Mouse (Mus musculus): ENCODE measurements around the gene Ptpa. TPM values are rescaled to one million over a fixed set of nuclear protein-coding genes. Genes with fewer than 3 reads are reported as not detected.

The Ptpa gene
- total RNA-seq, 2 experiments from 2014 or later = 144 to 145 TPM

GRCm38 (mm10) chr2:30448371-30448770 lies 32.5 kb downstream of the Ptpa start:
- intact Hi-C loops (cut with DNase I) = no loop called here
- DNase-seq (ENCODE audit: extremely low spot score in 1 of 2, low spot score in 2 of 2) = no peak

GRCm38 (mm10) chr2:30450530-30450929 lies 34.7 kb downstream of the Ptpa start:
- intact Hi-C loops (cut with DNase I) = no loop called here
- no peak for DNase-seq (ENCODE audit: extremely low spot score in 1 of 2, low spot score in 2 of 2)

GRCm38 (mm10) chr2:30451525-30451924 lies 35.7 kb downstream of the Ptpa start:
- intact Hi-C loops (cut with DNase I) = no loop called here
- no peak for DNase-seq (ENCODE audit: extremely low spot score in 1 of 2, low spot score in 2 of 2)

DNA sequence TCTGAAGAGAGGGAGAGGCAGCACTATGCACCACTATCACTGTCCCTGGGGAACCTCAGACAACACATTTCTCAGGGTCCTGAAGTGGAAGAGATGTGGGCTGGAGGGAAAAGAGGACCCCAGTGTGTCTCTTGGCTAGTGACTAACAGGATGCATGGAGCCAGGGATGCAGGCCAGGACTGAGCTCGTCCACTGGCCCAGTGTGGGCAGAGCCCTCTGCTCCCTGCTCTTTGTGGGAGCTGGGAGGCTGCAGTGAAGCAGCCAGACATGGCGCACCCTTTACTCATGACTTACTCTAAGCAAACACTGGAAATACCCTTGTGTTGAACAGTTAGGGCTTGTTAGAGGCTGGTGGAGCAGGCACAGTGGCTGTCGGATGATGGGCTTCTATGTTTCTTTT lies 37.7 kb downstream of the Ptpa start:
- intact Hi-C loops (cut with DNase I) = no loop called here
- DNase-seq (ENCODE audit: extremely low spot score in 1 of 2, low spot score in 2 of 2) = no peak

GRCm38 (mm10) chr2:30454587-30454986 lies 38.7 kb downstream of the Ptpa start:
- intact Hi-C loops (cut with DNase I) = no loop called here
- no peak for DNase-seq (ENCODE audit: extremely low spot score in 1 of 2, low spot score in 2 of 2)

DNA sequence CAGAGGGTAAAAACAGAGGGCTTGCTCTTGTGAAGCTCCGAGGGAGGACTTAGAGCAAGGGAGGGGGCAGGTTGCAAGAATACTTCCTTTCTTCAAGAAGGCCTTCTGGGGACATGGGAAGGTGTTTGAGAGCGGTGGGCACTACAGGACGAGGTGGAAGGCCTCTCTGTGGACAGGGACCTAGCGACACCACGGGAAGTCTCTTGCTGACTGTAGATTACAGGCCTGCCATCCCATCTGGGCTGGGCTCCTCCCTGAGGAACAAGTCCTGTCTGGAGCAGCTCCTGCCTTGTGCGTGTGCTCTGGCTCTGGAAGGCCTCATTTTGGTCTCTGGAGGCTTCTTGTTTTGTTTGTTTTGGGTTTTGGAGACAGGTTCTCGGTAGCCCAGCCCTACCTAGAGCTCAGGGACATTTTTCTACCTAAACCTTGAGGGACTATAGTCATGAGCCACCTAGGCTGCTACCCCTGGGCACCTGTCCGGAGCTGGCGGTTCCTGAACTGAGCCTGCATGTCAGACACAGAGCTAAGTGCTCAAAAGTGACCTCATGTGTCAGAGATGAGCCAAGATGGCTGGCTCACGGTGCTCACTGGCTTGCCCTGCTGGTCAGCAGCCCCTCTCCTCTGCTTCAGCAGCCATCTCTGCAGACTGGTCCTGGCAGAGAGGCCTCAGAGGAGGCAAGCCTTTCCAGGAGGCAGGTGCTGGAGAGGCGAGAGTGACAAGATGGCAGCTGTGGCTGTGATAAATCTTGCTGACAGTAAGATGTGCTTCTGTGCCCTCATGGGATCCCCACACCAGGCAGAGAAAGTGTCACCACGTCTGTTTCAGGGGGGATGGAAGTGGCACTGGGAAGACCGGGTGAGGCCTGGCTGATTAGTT lies 40.5 kb downstream of the Ptpa start:
- intact Hi-C loops (cut with DNase I) = no loop called here

GRCm38 (mm10) chr2:30458349-30458748 lies 42.5 kb downstream of the Ptpa start:
- intact Hi-C loops (cut with DNase I) = no loop called here
- no peak for DNase-seq (ENCODE audit: extremely low spot score in 1 of 2, low spot score in 2 of 2)

More for the DNA sequence above, 40.5 kb downstream of the Ptpa start:
- no peak for DNase-seq (ENCODE audit: extremely low spot score in 1 of 2, low spot score in 2 of 2)

DNA sequence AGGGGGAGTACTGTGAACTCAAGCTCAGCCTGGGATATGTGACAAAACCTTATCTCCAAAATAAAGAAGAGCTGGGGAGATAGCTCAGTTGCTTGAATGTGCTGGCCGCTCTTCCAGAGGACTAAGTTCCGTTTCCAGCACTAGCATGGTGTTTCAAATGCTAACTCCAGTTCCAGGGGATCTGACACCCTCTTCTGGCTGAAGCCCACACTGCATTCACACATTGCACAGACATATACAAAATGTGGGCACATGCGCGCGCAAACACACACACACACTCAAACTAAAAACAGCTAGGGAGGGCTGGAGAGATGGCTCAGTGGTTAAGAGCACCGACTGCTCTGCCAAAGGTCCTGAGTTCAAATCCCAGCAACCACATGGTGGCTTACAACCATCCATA lies 43.4 kb downstream of the Ptpa start:
- DNase-seq (ENCODE audit: extremely low spot score in 1 of 2, low spot score in 2 of 2) = no peak
- intact Hi-C loops (cut with DNase I) = no loop called here

- intact Hi-C loops (cut with DNase I) = no loop called here
- DNase-seq (ENCODE audit: extremely low spot score in 1 of 2, low spot score in 2 of 2) = no peak
These were observed 47.5 kb downstream of the Ptpa start for GRCm38 (mm10) chr2:30463341-30463761.

DNA sequence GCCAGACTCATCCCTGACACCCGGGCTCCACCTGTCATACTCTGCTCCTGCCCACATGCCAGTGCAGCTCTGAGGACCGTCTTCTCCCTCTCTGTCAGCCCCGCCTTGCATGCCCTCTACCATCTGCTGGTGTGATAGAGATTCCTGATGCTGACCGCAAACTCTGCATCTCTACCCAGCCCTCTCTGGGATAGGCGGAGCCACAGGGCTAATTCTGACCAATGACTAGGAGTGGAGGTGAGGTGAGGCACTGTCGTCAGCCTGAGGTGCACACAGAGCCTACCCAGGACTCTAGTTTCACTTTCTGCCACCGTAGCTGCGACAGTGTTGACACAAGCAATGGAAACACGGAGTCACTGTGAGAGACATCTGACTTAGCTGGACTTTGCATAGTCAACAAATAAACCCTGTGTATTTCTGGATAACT lies 48.1 kb downstream of the Ptpa start:
- intact Hi-C loops (cut with DNase I) = no loop called here
- DNase-seq (ENCODE audit: extremely low spot score in 1 of 2, low spot score in 2 of 2) = peak in 1 of 2 experiments; percentile 60

DNA sequence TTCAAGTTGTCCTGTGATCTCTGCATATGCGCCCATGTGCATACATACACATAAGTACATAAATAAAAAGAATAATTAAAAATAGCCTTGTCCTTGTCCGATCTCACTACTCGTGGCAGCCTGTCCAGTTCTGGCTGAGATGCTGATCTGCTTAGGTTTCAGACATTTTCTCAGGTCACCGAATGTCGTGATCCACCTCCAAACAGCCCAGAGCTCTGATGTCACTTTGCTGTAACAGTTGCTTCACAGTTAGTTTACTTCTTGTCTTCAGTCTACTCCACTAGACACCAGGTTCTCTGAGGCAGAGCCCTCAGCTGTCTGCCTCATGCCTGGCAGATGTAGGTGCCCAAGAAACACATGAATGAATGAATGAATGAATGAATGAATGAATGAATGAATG lies 48.6 kb downstream of the Ptpa start:
- no peak for DNase-seq (ENCODE audit: extremely low spot score in 1 of 2, low spot score in 2 of 2)
- intact Hi-C loops (cut with DNase I) = no loop called here

- DNase-seq (ENCODE audit: extremely low spot score in 1 of 2, low spot score in 2 of 2) = no peak
- intact Hi-C loops (cut with DNase I) = no loop called here
These were observed 50.9 kb downstream of the Ptpa start for GRCm38 (mm10) chr2:30466787-30467186.

GRCm38 (mm10) chr2:30469009-30469408 lies 53.2 kb downstream of the Ptpa start:
- DNase-seq (ENCODE audit: extremely low spot score in 1 of 2, low spot score in 2 of 2) = no peak
- intact Hi-C loops (cut with DNase I) = no loop called here

GRCm38 (mm10) chr2:30469796-30470142 lies 53.9 kb downstream of the Ptpa start:
- intact Hi-C loops (cut with DNase I) = loop anchor here (5.0 kb wide), 2 partner anchors 78 to 128 kb away; partner anchors contain the start of gene Cstad

DNA sequence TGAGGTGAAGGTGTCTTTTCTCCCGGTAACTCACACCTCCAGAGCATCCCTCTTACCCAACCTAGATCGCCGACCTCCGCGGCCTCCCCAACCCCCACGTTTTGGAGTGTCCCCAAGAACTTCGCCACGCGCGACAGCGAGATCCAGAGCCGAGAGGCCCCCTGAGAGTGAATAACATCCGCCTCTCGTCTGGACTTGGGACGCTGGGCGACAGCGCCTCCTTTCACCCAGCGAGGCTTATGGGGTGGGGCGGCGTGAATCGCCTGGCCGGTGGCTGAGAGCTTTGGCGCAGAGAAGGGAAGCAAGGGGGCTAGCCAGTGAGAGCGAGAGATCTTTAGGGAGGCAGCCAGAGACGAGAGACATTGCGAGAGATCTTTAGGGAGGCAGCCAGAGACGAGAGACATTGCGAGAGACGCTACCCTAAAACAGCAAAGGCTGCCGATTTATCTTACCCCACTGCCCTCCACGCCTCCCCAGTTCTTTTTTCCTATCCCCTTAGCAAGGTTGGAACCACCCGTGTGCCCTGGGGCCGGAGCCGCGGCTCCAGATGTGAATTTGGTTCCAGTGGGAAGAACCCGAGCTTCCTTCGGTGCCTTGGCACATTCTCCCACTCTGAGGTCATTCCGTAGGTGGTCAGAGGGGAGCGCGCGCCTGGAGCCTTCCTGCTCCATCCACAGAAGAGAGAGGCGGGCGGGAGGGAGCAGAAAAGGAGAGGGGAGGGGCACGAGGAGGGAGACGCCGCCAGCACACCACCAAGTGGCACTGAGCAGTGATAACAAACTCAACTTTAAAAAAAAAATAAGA lies 54.5 kb downstream of the Ptpa start:
- peak in 1 of 2 experiments; percentile 83 for DNase-seq (ENCODE audit: extremely low spot score in 1 of 2, low spot score in 2 of 2)
- intact Hi-C loops (cut with DNase I) = loop anchor here (5.0 kb wide), 2 partner anchors 77 to 127 kb away; partner anchors contain the start of gene Cstad

More at GRCm38 (mm10) chr2:30469796-30470142, 53.9 kb downstream of the Ptpa start:
- DNase-seq (ENCODE audit: extremely low spot score in 1 of 2, low spot score in 2 of 2) = peak; percentile 86 to 87

GRCm38 (mm10) chr2:30471051-30471450 lies 55.2 kb downstream of the Ptpa start:
- intact Hi-C loops (cut with DNase I) = loop anchor here (5.0 kb wide), 2 partner anchors 76 to 126 kb away; partner anchors contain the start of gene Cstad
- DNase-seq (ENCODE audit: extremely low spot score in 1 of 2, low spot score in 2 of 2) = peak in 1 of 2 experiments; percentile 44

DNA sequence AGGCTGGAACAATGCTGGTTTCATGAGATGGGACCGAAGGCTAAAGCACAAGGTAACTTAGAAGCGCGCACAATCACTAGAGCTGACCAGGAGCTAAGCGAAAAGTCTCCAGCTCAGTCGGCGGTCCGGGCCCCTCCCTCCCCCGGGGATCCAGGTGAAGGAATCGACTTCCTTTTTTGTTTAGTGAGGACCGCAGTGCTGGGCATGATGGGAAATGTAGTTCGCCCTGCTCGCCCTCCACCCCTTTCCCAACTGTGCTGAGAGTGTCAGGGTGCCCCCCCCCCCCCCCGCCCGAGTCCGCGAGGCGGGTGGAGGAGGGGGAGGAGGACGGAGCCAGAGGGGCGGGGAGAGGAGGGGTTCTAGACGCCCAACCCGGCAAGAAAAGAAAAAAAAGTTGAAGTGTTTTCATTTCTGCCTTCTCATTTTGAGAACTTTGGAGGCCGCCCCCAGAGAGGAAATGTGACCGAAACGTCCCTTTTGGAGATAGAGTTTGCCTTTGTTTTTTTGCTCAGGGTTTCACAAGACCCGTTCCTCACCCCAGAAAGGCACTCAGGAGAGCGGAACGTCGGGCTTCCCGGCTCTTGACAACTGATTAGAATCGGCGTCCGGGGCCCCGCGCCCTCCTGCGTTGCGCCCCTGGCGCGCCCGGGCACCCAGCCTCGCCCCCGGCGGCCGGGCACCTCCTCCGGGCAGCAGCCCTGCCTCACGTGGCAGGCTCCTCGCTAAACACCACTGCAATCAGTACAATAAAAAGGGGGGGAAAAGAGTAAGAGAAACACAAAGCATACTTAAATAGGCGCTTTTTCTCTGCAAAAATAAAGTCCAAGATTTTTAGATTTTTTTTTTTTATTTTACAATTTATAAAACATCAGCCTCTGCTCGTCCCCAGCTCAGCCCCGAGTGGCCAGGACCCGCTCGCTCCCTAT lies 56.2 kb downstream of the Ptpa start:
- intact Hi-C loops (cut with DNase I) = loop anchor here (2.0 to 5.0 kb wide), 3 partner anchors 75 to 323 kb away; partner anchors contain the start of gene Cstad
- peak; percentile 58 to 88 for DNase-seq (ENCODE audit: extremely low spot score in 1 of 2, low spot score in 2 of 2)

DNA sequence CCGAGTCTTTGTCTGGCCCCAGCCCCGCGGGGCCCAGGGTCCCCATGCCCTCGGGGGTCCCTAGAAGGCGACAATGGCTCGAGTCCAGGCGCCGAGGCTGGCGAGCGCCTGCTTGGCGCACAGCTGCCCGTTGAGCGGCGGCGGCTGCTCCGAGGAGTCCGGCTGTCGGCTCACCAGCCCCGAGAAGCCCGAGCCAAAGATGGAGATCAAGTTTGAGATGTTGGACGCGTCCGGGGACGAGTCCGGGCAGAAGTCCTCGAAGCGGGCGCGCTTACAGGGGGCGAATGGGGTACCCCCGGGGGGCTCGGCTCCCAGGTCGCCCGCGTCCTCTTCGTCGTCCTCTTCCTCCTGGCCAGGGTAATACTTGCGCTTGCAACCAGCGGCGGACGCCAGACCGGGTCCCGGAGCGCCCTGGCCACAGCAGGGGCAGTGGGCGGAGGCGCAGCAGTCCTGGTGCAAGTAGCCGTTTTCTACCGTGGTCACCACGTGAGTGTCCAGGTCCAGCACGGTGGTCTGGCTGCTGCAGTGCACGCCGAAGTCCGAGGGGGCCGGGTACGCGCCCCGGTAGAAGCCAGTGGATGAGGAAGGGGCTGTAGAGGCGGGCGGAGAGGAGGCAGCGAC lies 57.0 kb downstream of the Ptpa start:
- intact Hi-C loops (cut with DNase I) = loop anchor here (2.0 to 5.0 kb wide), 3 partner anchors 74 to 322 kb away; partner anchors contain the start of gene Cstad
- DNase-seq (ENCODE audit: extremely low spot score in 1 of 2, low spot score in 2 of 2) = peak in 1 of 2 experiments; percentile 71
